Mouse (Mus musculus) liver, adult 2 months (tissue): Measurements from ENCODE around the gene Olfr1256. TPM values are rescaled to one million over a fixed set of nuclear protein-coding genes. Genes with fewer than 3 reads are reported as not detected.

Experiments used
- DNase-seq: peaks from one replicate; pipeline ENCODE4 v3.0.0-alpha.2; 2011; ENCODE audit warnings: low read depth, low spot score; ENCODE audit errors: extremely low read depth
- H3K27ac ChIP-seq: fragments of 200-500 bp; replicated peaks from 2 replicates; pipeline ENCODE4 v1.5.1; 2012; ENCODE audit warnings: low read depth, mild to moderate bottlenecking, control low read depth, inconsistent platforms, low read length; ENCODE audit not compliant: insufficient read depth
- H3K27me3 ChIP-seq: fragments of 200-500 bp; 2 replicates; pipeline ENCODE4 v1.6.1; 2012; ENCODE audit warnings: mild to moderate bottlenecking, moderate library complexity, low read length, inconsistent platforms; ENCODE audit not compliant: control insufficient read depth, insufficient read depth
- H3K36me3 ChIP-seq: fragments of 200-500 bp; 2 replicates; pipeline ENCODE4 v1.6.1; 2012; ENCODE audit warnings: low read length, inconsistent platforms; ENCODE audit not compliant: control insufficient read depth, insufficient read depth
- H3K4me1 ChIP-seq: fragments of 200-500 bp; 2 replicates; pipeline ENCODE4 v1.6.1; 2011; ENCODE audit warnings: low read length; ENCODE audit not compliant: control insufficient read depth, insufficient read depth
- H3K4me3 ChIP-seq: fragments of 200-500 bp; 2 replicates; pipeline ENCODE4 v1.5.1; 2011; ENCODE audit warnings: low read depth, mild to moderate bottlenecking, control low read depth, low read length, moderate library complexity; ENCODE audit not compliant: insufficient read depth
- H3K79me2 ChIP-seq: fragments of 200-500 bp; 2 replicates; pipeline ENCODE4 v1.6.1; 2012; ENCODE audit warnings: inconsistent platforms, mild to moderate bottlenecking, low read length, moderate library complexity; ENCODE audit not compliant: control insufficient read depth, insufficient read depth
- H3K9ac ChIP-seq: fragments of 200-500 bp; 2 replicates; pipeline ENCODE4 v1.6.1; 2012; ENCODE audit warnings: low read depth, mild to moderate bottlenecking, control low read depth, inconsistent platforms, low read length
- CTCF ChIP-seq: fragments of 200-500 bp; IDR thresholded peaks from 2 replicates; pipeline ENCODE4 v1.5.1; 2011; ENCODE audit warnings: low read depth, low read length, control low read depth
- POLR2A ChIP-seq: fragments of 200-500 bp; IDR thresholded peaks from 2 replicates; pipeline ENCODE4 v1.6.1; 2011; ENCODE audit warnings: low read length, control low read depth; ENCODE audit not compliant: insufficient read depth; ENCODE audit errors: extremely low read depth
- WGBS: fragments of 180-500 bp; shearing (Covaris S2); methylation state at CpG from one replicate; pipeline ENCODE4 v1.1.7; 2018; 5-methylcytosine and 5-hydroxymethylcytosine counted together
- polyA plus RNA-seq: library from polyadenylated mRNA; depleted of rRNA; stranded (reverse); fragments of >200 nt; gene quantifications from 2 replicates; pipeline ENCODE4 v1.2.3, GENCODE M21; 2012; rRNA removed
- total RNA-seq: library from RNA; depleted of rRNA; stranded (reverse); fragments of >200 nt; gene quantifications from 2 replicates; pipeline ENCODE4 v1.2.3, GENCODE M21; 2014; rRNA removed

The Olfr1256 gene
- total RNA-seq: not detected in 2 replicates
- polyA plus RNA-seq: not detected in 2 replicates

GRCm38 (mm10) chr2:89841455-89841854 lies at the start of gene Olfr1256:
Gene Olfr1256, minus strand, starts transcription at chr2:89841555.
- TF ChIP-seq POLR2A (no peak), CTCF (no peak)

GRCm38 (mm10) chr2:89878137-89878536 lies 36.8 kb upstream of the Olfr1256 start, which contains the start of gene Olfr1257:
Gene Olfr1257, plus strand, starts transcription at chr2:89878437.
- Histone ChIP-seq H3K4me1 (no peaks in the 10 kb centered on the region), H3K9ac (no peak within 1 kb of the TSS), H3K27ac (no peak within 1 kb of the TSS), H3K36me3 (no peaks in the 10 kb centered on the region), H3K4me3 (no peak within 1 kb of the TSS), H3K27me3 (no peaks in the 10 kb centered on the region), H3K79me2 (no peaks in the 10 kb centered on the region)
- no peak for DNase-seq
- TF ChIP-seq CTCF (no peak), POLR2A (no peak)
- 85% methylated on average over 1 of the region's 1 CpGs for WGBS

More at GRCm38 (mm10) chr2:89841455-89841854, at the start of gene Olfr1256:
- no peak within 1 kb of the TSS for H3K9ac ChIP-seq
- 74% methylated on average over 2 of the region's 2 CpGs for WGBS
- H3K27ac ChIP-seq: no peak within 1 kb of the TSS
- H3K79me2 ChIP-seq: no peaks in the 10 kb centered on the region
- no peak within 1 kb of the TSS for H3K4me3 ChIP-seq
- no peaks in the 10 kb centered on the region for H3K27me3 ChIP-seq
- no peak for DNase-seq
- H3K4me1 ChIP-seq: no peaks in the 10 kb centered on the region
- H3K36me3 ChIP-seq: no peaks in the 10 kb centered on the region

- H3K4me1 ChIP-seq: no peaks in the 10 kb centered on the region
- H3K27me3 ChIP-seq: no peaks in the 10 kb centered on the region
- no peak overlapping the region for H3K9ac ChIP-seq
- no peaks in the 10 kb centered on the region for H3K36me3 ChIP-seq
- TF ChIP-seq POLR2A: no peak
- no peak for TF ChIP-seq CTCF
- no peaks in the 10 kb centered on the region for H3K79me2 ChIP-seq
- no peak overlapping the region for H3K4me3 ChIP-seq
- DNase-seq: no peak
- 90% methylated on average over 1 of the region's 1 CpGs for WGBS
- H3K27ac ChIP-seq: no peak overlapping the region
Observed at GRCm38 (mm10) chr2:89849230-89849629, 7.9 kb upstream of the Olfr1256 start.

DNA sequence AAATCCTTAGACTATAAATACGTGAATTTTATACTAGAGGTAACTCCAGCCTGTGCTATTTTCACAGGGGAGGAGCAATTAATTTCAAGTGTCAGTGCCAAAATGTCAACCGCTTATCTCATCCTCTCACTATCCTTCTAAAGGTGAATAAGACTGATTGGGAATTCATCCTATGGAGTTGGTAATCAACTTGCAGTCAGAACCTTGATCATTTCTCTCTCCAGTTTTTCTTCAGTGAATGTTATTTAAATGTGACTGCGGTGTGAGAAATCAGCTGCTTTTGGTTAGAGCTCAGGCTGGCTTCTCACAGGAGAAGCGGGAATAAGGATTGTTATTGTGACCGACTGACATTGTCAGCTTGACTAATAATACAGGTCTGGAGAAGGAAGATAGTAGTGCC lies 6.8 kb upstream of the Olfr1256 start, which contains the start of gene Olfr48:
Olfr48 (minus strand) TSS at position 101 of the 400 bp plus-strand sequence.
- no peak for DNase-seq
- Histone ChIP-seq H3K36me3 (no peaks in the 10 kb centered on the region), H3K27me3 (no peaks in the 10 kb centered on the region), H3K27ac (no peak within 1 kb of the TSS), H3K4me1 (no peaks in the 10 kb centered on the region), H3K4me3 (no peak within 1 kb of the TSS), H3K79me2 (no peaks in the 10 kb centered on the region), H3K9ac (no peak within 1 kb of the TSS)
- TF ChIP-seq POLR2A (no peak), CTCF (no peak)
- WGBS: 81% methylated on average over 5 of the region's 5 CpGs

DNA sequence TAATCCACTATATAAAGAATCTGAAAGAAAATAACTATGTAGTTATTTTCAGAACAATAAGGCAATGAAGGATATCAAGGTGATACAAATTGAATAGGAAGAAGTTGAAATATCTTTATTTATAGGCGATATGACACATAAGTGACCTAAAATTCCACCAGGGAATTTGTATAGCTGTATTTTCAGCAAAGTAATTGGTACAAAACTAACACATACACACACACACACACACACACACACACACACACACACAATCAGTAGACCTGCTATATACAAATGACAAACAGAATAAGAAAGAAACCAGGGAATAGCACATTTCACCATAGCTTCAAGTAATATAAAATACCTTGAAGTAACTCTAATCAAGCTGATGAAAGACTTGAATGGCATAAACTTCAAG lies 21.1 kb downstream of the Olfr1256 start:
- Histone ChIP-seq H3K4me3 (no peak overlapping the region), H3K27ac (no peak overlapping the region), H3K9ac (no peak overlapping the region), H3K79me2 (no peaks in the 10 kb centered on the region), H3K27me3 (no peaks in the 10 kb centered on the region), H3K4me1 (no peaks in the 10 kb centered on the region), H3K36me3 (no peaks in the 10 kb centered on the region)
- TF ChIP-seq CTCF: no peak
- TF ChIP-seq POLR2A: no peak
- WGBS: 74% methylated on average over 1 of the region's 1 CpGs
- no peak for DNase-seq

DNA sequence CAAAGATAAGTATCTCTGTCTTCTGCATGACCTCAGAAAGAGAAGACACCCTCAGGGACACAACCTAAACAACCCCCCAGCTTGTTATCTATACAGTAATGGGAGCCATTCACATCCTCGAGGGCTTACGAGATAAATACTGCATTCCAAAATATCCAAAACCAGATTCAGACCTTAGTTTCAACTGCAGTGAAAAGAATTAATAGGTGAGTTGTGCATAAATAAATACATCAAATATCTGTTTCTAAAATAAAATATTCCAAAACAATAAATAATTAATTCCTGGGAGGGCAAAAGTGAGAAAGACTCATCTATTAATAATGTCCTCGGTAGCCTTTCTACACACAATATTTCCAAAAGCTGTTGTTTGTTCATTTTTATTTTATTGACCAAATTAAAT lies 29.6 kb downstream of the Olfr1256 start, which contains the start of gene Olfr1255:
Olfr1255 (plus strand) TSS at position 301 of the 400 bp plus-strand sequence.
- no peaks in the 10 kb centered on the region for H3K4me1 ChIP-seq
- H3K4me3 ChIP-seq: no peak within 1 kb of the TSS
- 88% methylated on average over 3 of the region's 3 CpGs for WGBS
- H3K36me3 ChIP-seq: no peaks in the 10 kb centered on the region
- no peaks in the 10 kb centered on the region for H3K79me2 ChIP-seq
- no peaks in the 10 kb centered on the region for H3K27me3 ChIP-seq
- DNase-seq: no peak
- TF ChIP-seq POLR2A: no peak
- no peak for TF ChIP-seq CTCF
- H3K27ac ChIP-seq: no peak within 1 kb of the TSS
- no peak within 1 kb of the TSS for H3K9ac ChIP-seq
